Mouse (Mus musculus) bone marrow macrophage, adult 2 months (primary cell): ENCODE results near the gene Nadk.

ENCODE experiments used
- CTCF ChIP-seq: IDR thresholded peaks from 2 replicates; pipeline ENCODE4 v1.5.1; 2012; ENCODE audit warnings: low read depth, mild to moderate bottlenecking, low read length, moderate library complexity
- POLR2A ChIP-seq: IDR thresholded peaks from 2 replicates; pipeline ENCODE4 v1.6.1; 2012; ENCODE audit warnings: mild to moderate bottlenecking, low read depth, low read length, borderline replicate concordance

- TF ChIP-seq POLR2A (no peak), CTCF (no peak)
Observed at GRCm38 (mm10) chr4:155566555-155566954, 4.4 kb downstream of the Nadk start.
